Mouse (Mus musculus) forebrain, embryonic 11.5 days (tissue): ENCODE data around the gene Clec2e. TPM values are rescaled to one million over a fixed set of nuclear protein-coding genes. Genes with fewer than 3 reads are reported as not detected.
"Not testable (repeated sequence)": the region's sequence is repeated elsewhere in the genome, so short reads cannot be mapped to it uniquely, and the experiment has no call there.

ENCODE experiments used
- ATAC-seq: fragments of 200-750 bp; cut with Nextera tagmentation; replicated peaks from 2 replicates; pipeline ENCODE4 v1.8.0; 2017; ENCODE audit warnings: moderate TSS enrichment; ENCODE audit not compliant: low FRiP score
- DNase-seq: peaks from one replicate; pipeline ENCODE4 v3.0.0-alpha.2; 2017; ENCODE audit warnings: low spot score
- H3K27ac ChIP-seq: fragments of 300-500 bp; sonication (generic); 2 replicates; pipeline ENCODE4 v1.5.1; 2014; ENCODE audit warnings: low read depth, low read length
- H3K27me3 ChIP-seq: fragments of 300-500 bp; sonication (generic); 2 replicates; pipeline ENCODE4 v1.6.1; 2014; ENCODE audit warnings: mild to moderate bottlenecking, low read length, mixed read lengths; ENCODE audit not compliant: control insufficient read depth, insufficient read depth
- H3K36me3 ChIP-seq: fragments of 300-500 bp; sonication (generic); 2 replicates; pipeline ENCODE4 v1.6.1; 2014; ENCODE audit warnings: mild to moderate bottlenecking, low read length, moderate library complexity, mixed read lengths; ENCODE audit not compliant: control insufficient read depth, insufficient read depth
- H3K4me1 ChIP-seq: fragments of 300-500 bp; sonication (generic); replicated peaks from 2 replicates; pipeline ENCODE4 v1.6.1; 2014; ENCODE audit warnings: low read length, mixed read lengths; ENCODE audit not compliant: control insufficient read depth, insufficient read depth
- H3K4me2 ChIP-seq: fragments of 300-500 bp; sonication (generic); 2 replicates; pipeline ENCODE4 v1.6.1; 2014; ENCODE audit warnings: low read depth, mild to moderate bottlenecking, low read length, moderate library complexity, mixed read lengths; ENCODE audit not compliant: severe bottlenecking
- H3K4me3 ChIP-seq: fragments of 300-500 bp; sonication (generic); 2 replicates; pipeline ENCODE4 v1.5.1; 2014; ENCODE audit warnings: low read depth, low read length
- H3K9ac ChIP-seq: fragments of 300-500 bp; sonication (generic); 2 replicates; pipeline ENCODE4 v1.6.1; 2014; ENCODE audit warnings: low read length
- H3K9me3 ChIP-seq: fragments of 300-500 bp; sonication (generic); 2 replicates; pipeline ENCODE4 v1.6.1; 2016; ENCODE audit warnings: low read length, mixed read lengths; ENCODE audit not compliant: control insufficient read depth
- WGBS: fragments of 180-500 bp; shearing (Covaris S2); extraction: QIAGEN DNeasy Blood & Tissue Kit; methylation state at CpG from one replicate; pipeline ENCODE4 v1.1.7; 2014; 5-methylcytosine and 5-hydroxymethylcytosine counted together
- polyA plus RNA-seq: library from polyadenylated mRNA; unstranded; fragments of >200 nt; fragmentation: Nextera tagmentation; extraction: Ambion mirVana; gene quantifications from 2 replicates; pipeline ENCODE4 v1.2.1, GENCODE M21; 2014

The Clec2e gene
- polyA plus RNA-seq: not detected in 2 replicates

DNA sequence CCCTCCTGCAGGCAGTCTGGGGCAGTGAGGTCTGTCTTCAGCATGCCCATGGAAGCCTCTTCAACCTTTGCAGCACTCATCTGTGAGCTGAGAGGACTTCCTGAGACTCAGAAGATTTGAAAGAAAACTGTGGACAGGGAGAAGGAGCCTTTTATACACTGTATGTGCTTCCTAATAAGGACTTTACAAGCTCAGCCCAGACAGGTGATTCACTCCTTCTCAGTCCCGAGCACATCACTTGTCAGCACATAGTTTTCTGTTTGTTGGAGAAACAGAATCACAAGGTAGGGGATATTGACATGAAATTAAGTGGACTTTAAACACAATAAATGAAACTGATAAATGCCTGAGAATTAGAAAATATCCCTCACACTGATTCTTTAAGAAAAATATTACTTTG lies at the start of gene Clec2e:
Gene Clec2e, minus strand, starts transcription at position 120 of the 400 bp plus-strand sequence.
- H3K4me3 ChIP-seq, H3K9ac ChIP-seq, H3K4me2 ChIP-seq, H3K27me3 ChIP-seq, DNase-seq, ATAC-seq, H3K27ac ChIP-seq, H3K4me1 ChIP-seq, H3K36me3 ChIP-seq, H3K9me3 ChIP-seq: not testable (repeated sequence)
- WGBS: 80% methylated on average over 1 of the region's 1 CpGs

DNA sequence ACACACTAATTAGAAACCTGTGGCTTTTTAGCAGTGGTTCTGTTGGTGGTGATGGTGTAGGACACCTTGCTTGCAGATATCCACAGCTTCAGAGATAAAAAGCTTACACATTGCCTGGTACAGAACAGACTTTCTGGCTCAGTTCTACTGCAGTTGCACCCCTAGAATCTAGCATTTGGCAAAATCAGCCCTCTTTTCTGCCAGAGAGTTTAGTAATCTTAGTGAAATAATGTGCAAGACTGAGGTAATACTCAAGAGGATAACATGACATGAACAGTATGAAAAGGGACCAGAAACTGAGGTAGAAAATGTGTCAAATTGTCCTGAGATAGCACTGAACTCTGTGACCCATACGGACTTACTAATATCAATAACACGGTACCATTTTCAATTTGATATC lies 46.1 kb upstream of the Clec2e start:
- Histone ChIP-seq H3K36me3 (no peaks in the 10 kb centered on the region), H3K27ac (no peak overlapping the region), H3K4me2 (no peak overlapping the region), H3K4me3 (no peak overlapping the region), H3K9me3 (no peaks in the 10 kb centered on the region), H3K27me3 (no peaks in the 10 kb centered on the region), H3K4me1 (no peaks in the 10 kb centered on the region), H3K9ac (no peak overlapping the region)
- WGBS: 87% methylated on average over 2 of the region's 2 CpGs
- DNase-seq: no peak
- ATAC-seq: no peak

DNA sequence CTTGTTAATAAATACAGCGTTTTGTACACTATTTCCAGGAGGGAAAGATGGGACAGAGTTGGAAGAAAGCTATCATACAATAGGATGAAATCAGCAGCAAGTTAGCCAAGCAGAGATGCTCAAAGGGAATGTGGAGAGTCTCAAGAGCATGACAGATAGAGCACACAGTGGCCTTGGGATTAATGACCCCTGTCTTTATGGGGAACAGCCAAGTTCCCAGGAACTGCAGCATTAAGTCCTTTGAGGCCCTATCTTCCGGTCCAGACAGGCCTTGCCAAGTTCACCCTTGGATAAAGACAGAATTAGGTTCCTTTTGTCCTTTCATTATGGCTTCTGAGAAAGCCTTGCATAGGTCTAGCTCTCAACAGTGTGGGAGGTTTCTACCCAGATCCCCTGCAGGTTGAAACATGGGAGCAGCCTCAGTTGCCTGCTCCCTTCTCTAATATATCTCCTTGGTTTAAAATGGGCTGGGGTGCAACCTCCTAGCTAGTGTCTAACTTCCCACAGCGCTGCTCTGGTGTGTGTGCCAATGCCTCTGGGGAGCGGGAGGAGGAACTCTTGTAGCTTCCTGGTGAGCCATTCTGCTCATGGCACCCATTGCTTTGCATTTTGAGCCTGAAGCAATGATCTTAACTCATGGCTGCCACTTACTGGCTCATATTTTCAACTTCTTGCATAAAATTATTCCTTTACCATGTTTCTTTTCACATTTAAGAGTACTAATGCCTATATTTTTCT lies 32.1 kb upstream of the Clec2e start:
- 80% methylated on average over 4 of the region's 4 CpGs for WGBS
- DNase-seq (no peak), ATAC-seq (no peak)
- Histone ChIP-seq H3K4me2 (no peak overlapping the region), H3K36me3 (no peaks in the 10 kb centered on the region), H3K9me3 (no peaks in the 10 kb centered on the region), H3K9ac (no peak overlapping the region), H3K27ac (no peak overlapping the region), H3K27me3 (no peaks in the 10 kb centered on the region), H3K4me1 (no peaks in the 10 kb centered on the region), H3K4me3 (no peak overlapping the region)

DNA sequence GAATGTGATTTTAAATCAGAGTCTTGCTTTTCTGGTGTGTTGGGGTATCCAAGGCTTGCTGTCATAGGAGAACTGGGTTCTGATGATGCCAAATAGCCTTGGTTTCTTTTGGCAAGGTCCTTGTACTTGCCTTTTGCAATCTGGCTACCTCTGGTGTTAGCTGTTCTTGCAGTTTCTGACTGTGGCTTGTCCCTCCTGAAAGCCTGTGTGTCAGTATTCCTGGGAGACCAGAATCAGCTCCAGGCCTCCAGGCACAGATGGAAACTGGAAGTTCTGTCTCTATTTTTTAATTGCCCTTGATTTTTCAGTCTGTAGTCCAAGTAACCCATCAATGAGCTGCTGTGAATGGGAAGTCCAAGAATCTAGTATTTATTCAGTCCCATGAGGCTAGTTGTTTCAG lies 26.1 kb upstream of the Clec2e start:
- ATAC-seq (no peak), DNase-seq (no peak)
- H3K4me1 ChIP-seq: no peaks in the 10 kb centered on the region
- no peak overlapping the region for H3K4me2 ChIP-seq
- no peak overlapping the region for H3K9ac ChIP-seq
- no peaks in the 10 kb centered on the region for H3K36me3 ChIP-seq
- no peaks in the 10 kb centered on the region for H3K27me3 ChIP-seq
- H3K27ac ChIP-seq: no peak overlapping the region
- H3K9me3 ChIP-seq: no peaks in the 10 kb centered on the region
- H3K4me3 ChIP-seq: no peak overlapping the region

DNA sequence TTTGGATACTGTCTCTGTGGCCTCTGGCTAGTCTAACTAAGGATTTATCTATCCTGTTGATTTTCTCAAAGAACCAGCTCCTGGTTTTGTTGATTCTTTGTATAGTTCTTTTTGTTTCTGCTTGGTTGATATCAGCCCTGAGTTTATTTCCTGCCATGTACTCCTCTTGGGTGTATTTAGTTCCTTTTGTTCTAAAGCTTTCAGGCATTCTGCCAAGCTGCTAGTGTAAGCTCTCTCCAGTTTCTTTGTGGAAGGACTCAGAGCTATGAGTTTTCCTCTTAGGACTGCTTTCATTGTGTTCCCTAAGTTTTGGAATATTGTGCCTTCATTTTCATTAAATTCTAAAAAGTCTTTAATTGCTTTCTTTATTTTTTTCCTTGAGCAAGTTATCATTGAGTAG lies 23.8 kb upstream of the Clec2e start:
- not testable (repeated sequence) for H3K27ac ChIP-seq, H3K9me3 ChIP-seq, H3K4me3 ChIP-seq, H3K4me1 ChIP-seq, H3K27me3 ChIP-seq, DNase-seq, H3K9ac ChIP-seq, ATAC-seq, H3K4me2 ChIP-seq, H3K36me3 ChIP-seq

DNA sequence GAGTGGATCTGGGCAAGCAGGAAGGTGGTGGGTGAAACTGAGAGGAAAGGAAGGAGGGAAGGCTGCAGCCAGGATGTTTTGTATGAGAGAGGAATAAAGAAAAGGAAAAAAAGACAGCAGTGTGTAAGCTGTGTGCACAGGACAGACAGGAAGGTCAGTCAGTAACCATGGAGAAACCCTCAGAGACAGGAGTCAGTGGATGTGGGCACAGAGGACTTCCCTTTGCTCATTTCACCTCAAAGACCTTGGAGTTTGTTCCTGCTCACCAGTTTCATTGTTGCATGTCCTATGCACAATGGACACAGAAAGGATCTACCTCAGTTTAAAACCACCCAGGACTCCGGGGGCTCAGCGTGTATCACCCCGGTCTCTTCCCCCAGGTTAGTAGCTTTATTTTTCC lies 15.5 kb upstream of the Clec2e start:
- no peak for ATAC-seq
- Histone ChIP-seq H3K27me3 (no peaks in the 10 kb centered on the region), H3K36me3 (no peaks in the 10 kb centered on the region), H3K4me2 (no peak overlapping the region), H3K4me1 (no peaks in the 10 kb centered on the region), H3K9me3 (no peaks in the 10 kb centered on the region), H3K27ac (no peak overlapping the region), H3K9ac (no peak overlapping the region), H3K4me3 (no peak overlapping the region)
- no peak for DNase-seq
- 96% methylated on average over 3 of the region's 3 CpGs for WGBS

DNA sequence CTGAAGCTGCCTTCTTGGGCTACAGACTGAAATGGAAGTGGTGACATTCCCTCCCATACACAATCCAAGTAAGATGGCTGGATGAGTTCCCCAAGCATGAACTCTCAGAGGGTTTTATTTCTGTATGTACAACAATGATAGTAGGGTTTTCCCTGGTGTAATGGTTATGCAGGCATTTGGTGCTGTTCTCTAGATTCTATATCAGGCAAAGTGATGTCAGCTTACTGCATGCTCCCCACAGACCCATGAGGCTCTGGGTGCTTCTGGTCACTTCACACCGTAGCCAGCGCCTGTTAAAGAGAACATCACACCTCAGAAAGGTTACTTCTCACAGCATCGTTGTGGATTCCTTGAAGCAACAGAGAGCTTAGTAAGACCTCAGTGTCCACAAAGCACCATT lies 13.5 kb upstream of the Clec2e start:
- H3K27me3 ChIP-seq, H3K9ac ChIP-seq, H3K27ac ChIP-seq, H3K4me3 ChIP-seq, H3K9me3 ChIP-seq, H3K4me1 ChIP-seq, H3K4me2 ChIP-seq, DNase-seq, H3K36me3 ChIP-seq, ATAC-seq: not testable (repeated sequence)
- 92% methylated on average over 3 of the region's 3 CpGs for WGBS

- H3K9ac ChIP-seq: no peak overlapping the region
- H3K27ac ChIP-seq: no peak overlapping the region
- H3K9me3 ChIP-seq: no peaks in the 10 kb centered on the region
- no peaks in the 10 kb centered on the region for H3K27me3 ChIP-seq
- DNase-seq: no peak
- H3K36me3 ChIP-seq: no peaks in the 10 kb centered on the region
- H3K4me3 ChIP-seq: no peak overlapping the region
- ATAC-seq: no peak
- no peak overlapping the region for H3K4me2 ChIP-seq
- WGBS: 72% methylated on average over 1 of the region's 1 CpGs
- no peaks in the 10 kb centered on the region for H3K4me1 ChIP-seq
Measured at GRCm38 (mm10) chr6:129113769-129114168, 13.1 kb upstream of the Clec2e start.

DNA sequence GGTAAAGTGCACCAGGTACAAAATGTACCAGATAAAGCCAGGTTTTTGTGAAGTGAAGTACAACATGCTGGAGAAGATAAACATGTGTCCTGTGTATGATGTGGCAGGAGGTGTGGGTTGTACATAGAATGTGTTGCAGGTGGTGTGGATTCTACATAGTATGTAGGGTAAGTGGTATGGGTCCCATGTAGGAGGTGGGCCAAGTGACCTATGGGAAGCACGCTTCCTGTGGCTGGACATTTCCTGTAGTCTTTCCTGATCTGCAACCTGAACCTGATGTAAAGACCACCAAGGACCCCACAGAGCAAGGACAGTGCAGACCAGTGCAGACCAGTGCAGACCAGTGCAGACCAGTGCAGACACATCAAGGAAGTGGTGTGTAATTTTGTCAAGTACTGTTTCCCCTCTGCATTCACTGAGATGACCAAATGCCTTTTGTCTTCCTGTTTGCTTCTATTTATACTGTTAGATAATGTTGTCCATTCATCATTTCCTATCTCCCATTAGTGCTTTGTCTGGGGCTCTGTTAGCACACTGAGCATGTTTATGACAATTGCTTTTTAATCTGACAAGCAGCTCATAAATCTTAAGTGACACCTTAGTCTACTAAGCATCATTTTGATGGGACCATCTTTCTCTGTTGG lies 12.4 kb upstream of the Clec2e start:
- Histone ChIP-seq H3K4me1 (no peaks in the 10 kb centered on the region), H3K4me2 (no peak overlapping the region), H3K4me3 (no peak overlapping the region), H3K9ac (no peak overlapping the region), H3K9me3 (no peaks in the 10 kb centered on the region), H3K27me3 (no peaks in the 10 kb centered on the region), H3K36me3 (no peaks in the 10 kb centered on the region), H3K27ac (no peak overlapping the region)
- ATAC-seq: no peak
- 89% methylated on average over 1 of the region's 1 CpGs for WGBS
- no peak for DNase-seq
